Mouse (Mus musculus) forebrain, embryonic 14.5 days (tissue): ENCODE measurements around the gene Spred3. TPM values are rescaled to one million over a fixed set of nuclear protein-coding genes. Genes with fewer than 3 reads are reported as not detected.
A peak's percentile ranks its signal among the peaks of the same experiment; 100 is the strongest.
"Not testable (repeated sequence)": the region's sequence is repeated elsewhere in the genome, so short reads cannot be mapped to it uniquely, and the experiment has no call there.

Source experiments
- ATAC-seq: fragments of 200-750 bp; cut with Nextera tagmentation; 2 replicates; pipeline ENCODE4 v1.8.0; 2017; ENCODE audit warnings: mild to moderate bottlenecking, moderate library complexity
- DNase-seq: peaks from one replicate; pipeline ENCODE4 v3.0.0-alpha.2; 2015; ENCODE audit warnings: low spot score
- H3K27ac ChIP-seq: fragments of 300-500 bp; sonication (generic); 2 replicates; pipeline ENCODE4 v1.5.1; 2014; ENCODE audit warnings: low read depth, mild to moderate bottlenecking, control low read depth, low read length, moderate library complexity
- H3K27me3 ChIP-seq: fragments of 300-500 bp; sonication (generic); replicated peaks from 2 replicates; pipeline ENCODE4 v1.6.1; 2014; ENCODE audit warnings: low read length, control low read depth, mixed read lengths; ENCODE audit not compliant: control insufficient read depth, insufficient read depth
- H3K36me3 ChIP-seq: fragments of 300-500 bp; sonication (generic); 2 replicates; pipeline ENCODE4 v1.6.1; 2014; ENCODE audit warnings: low read length, control low read depth; ENCODE audit not compliant: control insufficient read depth, insufficient read depth
- H3K4me1 ChIP-seq: fragments of 300-500 bp; sonication (generic); 2 replicates; pipeline ENCODE4 v1.6.1; 2014; ENCODE audit warnings: antibody characterized with exemption, low read length, control low read depth; ENCODE audit not compliant: control insufficient read depth, insufficient read depth
- H3K4me2 ChIP-seq: fragments of 300-500 bp; sonication (generic); 2 replicates; pipeline ENCODE4 v1.6.1; 2014; ENCODE audit warnings: mild to moderate bottlenecking, control low read depth, low read length
- H3K4me3 ChIP-seq: fragments of 300-500 bp; sonication (generic); 2 replicates; pipeline ENCODE4 v1.5.1; 2014; ENCODE audit warnings: low read depth, low read length, control low read depth
- H3K9ac ChIP-seq: fragments of 300-500 bp; sonication (generic); 2 replicates; pipeline ENCODE4 v1.6.1; 2014; ENCODE audit warnings: mild to moderate bottlenecking, low read length, control low read depth, moderate library complexity
- H3K9me3 ChIP-seq: fragments of 300-500 bp; sonication (generic); replicated peaks from 2 replicates; pipeline ENCODE4 v1.6.1; 2016; ENCODE audit warnings: low read length, control low read depth, mixed read lengths; ENCODE audit not compliant: control insufficient read depth
- WGBS: fragments of 180-500 bp; shearing (Covaris S2); extraction: QIAGEN DNeasy Blood & Tissue Kit; methylation state at CpG from one replicate; pipeline ENCODE4 v1.1.7; 2014; 5-methylcytosine and 5-hydroxymethylcytosine counted together
- polyA plus RNA-seq: library from polyadenylated mRNA; unstranded; fragments of >200 nt; fragmentation: Nextera tagmentation; extraction: Ambion mirVana; gene quantifications from 2 replicates; pipeline ENCODE4 v1.2.1, GENCODE M21; 2014

The Spred3 gene
- polyA plus RNA-seq, 1 experiment from 2014 or later, result 4.4 TPM

DNA sequence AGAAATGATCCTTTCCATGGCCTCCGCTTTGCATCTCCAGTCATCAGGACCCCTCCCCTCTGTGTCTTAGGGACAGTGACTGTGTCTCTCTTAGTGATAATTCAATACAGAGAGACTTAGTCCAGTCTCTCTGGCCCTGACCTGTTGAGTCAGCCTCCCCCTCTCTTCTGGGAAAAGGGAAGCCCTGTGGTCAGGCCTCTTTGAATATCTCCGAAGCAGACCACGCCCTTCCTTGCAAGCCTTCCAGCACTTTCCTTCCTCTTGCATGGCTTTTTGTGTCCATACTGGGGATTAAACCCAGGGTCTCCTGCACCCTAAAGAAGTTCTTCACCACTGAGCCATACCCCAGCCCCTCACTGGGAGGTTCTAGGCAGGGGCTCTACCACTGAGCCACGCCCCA, 26.2 kb downstream of the Spred3 start:
- H3K4me1 ChIP-seq, result no peaks in the 10 kb centered on the region
- ATAC-seq, result no peak
- H3K9ac ChIP-seq, result no peak overlapping the region
- H3K9me3 ChIP-seq, result no peaks in the 10 kb centered on the region
- no peaks in the 10 kb centered on the region for H3K36me3 ChIP-seq
- no peak overlapping the region for H3K4me2 ChIP-seq
- no peak overlapping the region for H3K4me3 ChIP-seq
- 90% methylated on average over 4 of the region's 4 CpGs for WGBS
- no peak for DNase-seq
- H3K27ac ChIP-seq, result no peak overlapping the region
- no peaks in the 10 kb centered on the region for H3K27me3 ChIP-seq

DNA sequence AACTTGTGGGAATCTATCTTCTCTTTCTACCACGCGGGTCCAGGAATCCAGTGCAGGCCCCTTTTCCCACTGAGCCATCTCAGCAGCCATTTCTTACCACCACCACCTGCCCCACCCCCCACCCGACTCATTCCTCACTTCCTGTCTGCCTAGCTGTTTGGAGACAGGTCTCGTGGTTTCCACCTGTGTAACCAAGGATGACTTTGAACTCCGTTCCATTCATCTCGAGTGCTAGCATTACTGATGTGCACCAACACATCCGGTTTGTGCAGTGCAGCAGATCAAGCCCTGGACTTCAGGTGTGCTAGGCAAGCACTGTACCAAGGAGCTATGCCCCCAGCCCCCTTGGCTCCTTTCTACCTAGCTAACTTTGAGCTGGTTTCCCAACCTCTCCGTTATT, 28.8 kb downstream of the Spred3 start:
- H3K4me1 ChIP-seq, result no peaks in the 10 kb centered on the region
- WGBS, result 85% methylated on average over 8 of the region's 8 CpGs
- H3K4me3 ChIP-seq, result no peak overlapping the region
- no peak overlapping the region for H3K4me2 ChIP-seq
- H3K27me3 ChIP-seq, result no peaks in the 10 kb centered on the region
- DNase-seq (no peak), ATAC-seq (no peak)
- H3K9me3 ChIP-seq, result no peaks in the 10 kb centered on the region
- H3K36me3 ChIP-seq, result no peaks in the 10 kb centered on the region
- no peak overlapping the region for H3K27ac ChIP-seq
- no peak overlapping the region for H3K9ac ChIP-seq

DNA sequence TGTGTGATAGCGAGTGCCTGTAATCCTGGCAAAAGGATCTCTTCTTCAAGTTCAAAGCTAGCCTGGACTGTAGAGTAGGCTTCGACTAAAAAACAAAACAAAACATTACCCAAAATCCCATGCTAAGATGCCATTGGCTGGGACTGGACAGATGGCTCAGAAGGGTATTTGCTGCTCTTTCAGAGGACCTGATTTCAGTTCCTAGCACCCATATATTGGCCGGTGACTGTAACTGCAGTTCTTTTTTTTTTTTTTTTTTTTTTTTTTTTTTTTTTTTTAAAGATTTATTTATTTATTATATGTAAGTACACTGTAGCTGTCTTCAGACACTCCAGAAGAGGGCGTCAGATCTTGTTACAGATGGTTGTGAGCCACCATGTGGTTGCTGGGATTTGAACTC, 31.0 kb downstream of the Spred3 start:
- not testable (repeated sequence) for H3K27ac ChIP-seq, ATAC-seq, H3K36me3 ChIP-seq, H3K27me3 ChIP-seq, H3K9ac ChIP-seq, H3K4me3 ChIP-seq, DNase-seq, H3K4me2 ChIP-seq, H3K9me3 ChIP-seq, H3K4me1 ChIP-seq
- WGBS, result 91% methylated on average over 3 of the region's 4 CpGs

DNA sequence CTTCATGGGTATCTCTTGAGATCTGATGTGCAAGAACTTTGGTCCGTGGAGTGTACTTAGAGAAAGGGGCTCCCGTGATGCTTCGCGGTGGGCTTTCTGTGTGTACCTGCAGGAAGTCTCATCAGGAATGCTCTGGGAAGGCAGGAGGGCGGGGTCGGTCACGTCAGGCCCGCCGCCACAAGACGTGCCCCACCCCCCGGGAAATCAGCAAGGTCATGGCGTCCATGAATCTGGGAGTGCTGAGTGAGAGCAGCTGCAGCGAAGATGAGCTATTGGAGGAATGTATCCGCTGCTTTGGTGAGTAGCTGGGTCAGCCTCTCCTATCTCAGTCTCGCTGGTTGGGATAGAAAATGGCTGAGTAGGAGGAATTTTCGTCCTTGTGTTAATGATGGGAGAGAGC, 32.8 kb downstream of the Spred3 start:
- 48% methylated on average over 16 of the region's 16 CpGs for WGBS
- H3K4me3 ChIP-seq, result no peak overlapping the region
- H3K27me3 ChIP-seq, result no peaks in the 10 kb centered on the region
- no peak overlapping the region for H3K4me2 ChIP-seq
- H3K36me3 ChIP-seq, result no peaks in the 10 kb centered on the region
- H3K9ac ChIP-seq, result no peak overlapping the region
- no peak for ATAC-seq
- H3K4me1 ChIP-seq, result no peaks in the 10 kb centered on the region
- H3K9me3 ChIP-seq, result no peaks in the 10 kb centered on the region
- no peak overlapping the region for H3K27ac ChIP-seq
- DNase-seq, result no peak

DNA sequence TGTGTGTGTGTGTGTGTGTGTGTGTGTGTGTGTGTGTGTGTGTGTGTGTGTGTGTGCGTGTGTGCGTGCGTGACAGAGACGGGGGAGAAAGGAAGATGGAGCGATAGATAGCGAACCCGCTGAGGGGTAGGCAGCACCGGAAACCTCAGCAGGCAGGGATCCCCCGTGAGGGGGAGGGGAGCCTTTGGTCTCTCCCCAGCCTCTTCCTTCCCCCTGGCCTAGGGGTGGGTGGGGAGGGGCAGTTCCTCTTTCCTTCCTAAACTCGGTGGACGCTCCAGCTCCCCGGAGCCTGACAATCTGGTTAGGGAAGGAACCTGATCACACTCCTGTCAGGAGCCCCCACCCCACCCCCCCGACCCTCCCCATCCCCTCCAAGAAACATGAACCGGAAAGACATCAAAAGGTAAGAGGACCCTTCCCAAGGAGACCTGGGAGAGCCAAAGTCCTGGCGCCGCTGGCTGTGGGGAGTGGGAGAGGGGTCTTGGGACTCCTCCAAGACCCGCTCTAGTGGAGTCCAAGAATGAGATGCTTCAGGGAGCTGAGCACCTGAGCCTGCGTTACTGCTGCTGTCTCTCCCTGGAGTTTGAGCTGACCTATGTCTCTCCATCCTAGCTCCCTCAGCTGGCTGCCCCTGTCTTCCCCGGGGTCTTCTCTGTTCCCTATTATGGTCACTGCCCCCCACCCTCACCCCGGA, 35.4 kb downstream of the Spred3 start, which contains the start of gene Rasgrp4:
Gene Rasgrp4, plus strand, starts transcription at position 159 of the 694 bp plus-strand sequence.
- Histone ChIP-seq H3K9me3 (no peaks in the 10 kb centered on the region), H3K36me3 (no peaks in the 10 kb centered on the region), H3K4me3 (peak within 1 kb of the TSS; percentile 14; the same call in 1 of the 2 replicates), H3K4me2 (peak within 1 kb of the TSS; percentile 49), H3K4me1 (no peaks in the 10 kb centered on the region), H3K27ac (no peak within 1 kb of the TSS), H3K27me3 (no peaks in the 10 kb centered on the region), H3K9ac (no peak within 1 kb of the TSS)
- ATAC-seq (no peak), DNase-seq (peak; percentile 49)
- WGBS, result 2% methylated on average over 11 of the region's 20 CpGs

DNA sequence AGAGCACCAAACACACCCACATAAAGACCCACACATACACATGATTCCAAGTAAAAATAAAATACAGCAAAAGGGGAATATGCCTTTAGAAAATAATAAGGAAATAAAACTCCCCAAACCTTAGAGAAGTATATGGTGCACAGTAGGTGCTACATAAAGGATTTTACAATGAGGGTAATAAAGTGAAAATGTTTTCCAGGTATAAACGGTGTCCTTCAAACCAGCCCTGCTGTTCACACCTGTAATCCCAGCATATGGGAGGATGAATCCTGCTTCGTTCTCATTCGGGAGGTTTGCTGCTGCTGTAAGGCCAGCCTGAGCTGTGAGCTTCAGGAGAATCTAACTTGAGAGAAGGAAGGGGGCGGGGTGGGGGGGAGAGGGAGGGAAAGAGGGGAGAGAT, 36.0 kb downstream of the Spred3 start:
- Histone ChIP-seq H3K27ac (no peak overlapping the region), H3K4me2 (peak overlapping the region; percentile 49), H3K36me3 (no peaks in the 10 kb centered on the region), H3K27me3 (no peaks in the 10 kb centered on the region), H3K4me3 (peak overlapping the region; percentile 14; the same call in 1 of the 2 replicates), H3K9ac (no peak overlapping the region), H3K9me3 (no peaks in the 10 kb centered on the region), H3K4me1 (no peaks in the 10 kb centered on the region)
- no peak for DNase-seq
- WGBS, result 8% methylated on average over 4 of the region's 4 CpGs
- no peak for ATAC-seq

DNA sequence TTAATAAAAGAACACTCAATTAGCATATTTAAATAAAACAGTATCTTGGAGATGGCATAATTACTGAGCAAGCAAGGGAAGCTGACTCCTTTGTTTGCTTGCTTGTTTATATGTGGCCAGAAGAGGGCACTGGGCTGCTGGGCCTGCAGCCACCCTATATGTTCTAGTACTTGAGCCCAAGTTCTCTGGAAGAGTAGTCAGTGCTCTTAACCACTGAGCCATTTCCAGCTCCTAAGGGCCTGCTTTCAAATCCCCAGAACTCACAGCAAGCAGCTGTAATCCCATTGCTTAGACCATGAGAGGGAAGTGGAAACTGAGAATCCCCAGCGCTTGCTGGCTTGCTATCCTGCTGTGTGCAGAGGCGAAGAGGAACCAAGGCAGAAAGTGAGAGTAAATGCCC, 41.5 kb downstream of the Spred3 start:
- Histone ChIP-seq H3K4me2 (no peak overlapping the region), H3K9me3 (no peaks in the 10 kb centered on the region), H3K27me3 (no peaks in the 10 kb centered on the region), H3K4me1 (peaks cover 5% of the 10 kb centered on the region; the same call in 1 of the 2 replicates), H3K9ac (no peak overlapping the region), H3K36me3 (no peaks in the 10 kb centered on the region), H3K4me3 (no peak overlapping the region), H3K27ac (no peak overlapping the region)
- no peak for ATAC-seq
- peak; percentile 34 for DNase-seq
- WGBS, result 35% methylated on average over 2 of the region's 2 CpGs

DNA sequence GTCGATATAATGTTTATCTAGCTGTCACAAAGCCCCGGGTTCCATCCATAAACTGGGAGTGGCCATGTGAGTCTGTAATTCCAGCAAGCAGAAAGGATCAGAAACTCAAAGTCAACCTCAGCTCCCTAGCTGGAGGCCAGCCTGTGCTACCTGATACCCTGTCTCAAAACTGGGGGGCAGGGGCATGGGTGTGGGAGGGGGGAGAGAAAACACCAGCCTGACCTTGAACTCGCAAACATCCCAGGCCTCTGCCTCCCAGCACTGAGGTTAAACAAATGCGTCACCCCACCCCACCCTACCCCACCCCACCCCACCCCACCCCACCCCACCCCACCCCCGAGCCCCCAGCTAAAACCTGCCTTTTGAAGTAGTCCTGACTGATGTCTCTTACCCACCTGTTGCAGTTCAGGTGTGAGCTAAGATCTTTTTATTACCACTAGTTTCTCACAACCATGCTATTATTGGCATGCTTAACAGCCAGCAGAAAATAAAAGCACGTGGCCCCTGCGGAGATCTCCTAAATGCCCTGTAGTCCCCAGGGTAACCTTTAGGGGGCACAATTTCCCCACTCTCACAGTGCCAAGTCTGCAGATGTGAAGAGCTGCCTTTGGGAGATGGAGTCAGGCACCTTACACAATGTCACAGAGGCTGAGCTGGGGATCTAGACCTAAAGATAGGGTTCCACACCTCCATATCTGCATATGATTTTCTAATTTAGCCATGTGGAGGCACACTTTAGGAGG, 43.9 kb downstream of the Spred3 start:
- Histone ChIP-seq H3K4me2 (no peak overlapping the region), H3K4me1 (peaks cover 5% of the 10 kb centered on the region; the same call in 1 of the 2 replicates), H3K9me3 (no peaks in the 10 kb centered on the region), H3K4me3 (no peak overlapping the region), H3K27ac (no peak overlapping the region), H3K9ac (no peak overlapping the region), H3K36me3 (no peaks in the 10 kb centered on the region), H3K27me3 (no peaks in the 10 kb centered on the region)
- DNase-seq (no peak), ATAC-seq (no peak)
- 30% methylated on average over 7 of the region's 7 CpGs for WGBS

DNA sequence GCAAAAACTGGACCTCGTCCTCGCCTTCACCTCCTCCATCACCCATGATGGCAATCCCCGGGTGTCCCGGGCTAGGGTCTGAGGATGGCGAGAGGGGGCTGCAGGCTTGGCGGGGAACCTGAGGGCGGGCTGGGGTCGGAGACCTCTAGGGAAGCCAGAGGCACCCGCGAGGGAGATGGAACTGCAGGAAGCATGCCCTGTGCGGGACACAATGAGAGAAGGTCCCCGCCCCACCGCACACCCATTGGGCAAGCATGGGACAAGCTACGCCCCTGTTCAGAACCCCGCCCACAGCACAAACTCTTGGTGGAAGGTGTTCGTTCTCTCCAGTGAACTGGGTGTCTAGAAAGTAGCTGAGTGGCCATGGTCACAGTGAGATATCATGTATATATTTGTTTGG, 45.2 kb downstream of the Spred3 start, which contains the start of gene Ryr1:
Gene Ryr1, minus strand, starts transcription at position 210 of the 400 bp plus-strand sequence.
- no peak within 1 kb of the TSS for H3K27ac ChIP-seq
- DNase-seq (peak; percentile 75), ATAC-seq (peak; percentile 80)
- peak within 1 kb of the TSS; percentile 49; the same call in 1 of the 2 replicates for H3K9ac ChIP-seq
- no peaks in the 10 kb centered on the region for H3K27me3 ChIP-seq
- no peaks in the 10 kb centered on the region for H3K36me3 ChIP-seq
- H3K9me3 ChIP-seq, result no peaks in the 10 kb centered on the region
- H3K4me3 ChIP-seq, result peak within 1 kb of the TSS; percentile 23
- 1% methylated on average over 16 of the region's 16 CpGs for WGBS
- H3K4me2 ChIP-seq, result peak within 1 kb of the TSS; percentile 50
- H3K4me1 ChIP-seq, result peaks cover 5% of the 10 kb centered on the region; the same call in 1 of the 2 replicates
